Comparison of ENCODE assay signal across 21 mouse cellular contexts in the genomic region with DNA sequence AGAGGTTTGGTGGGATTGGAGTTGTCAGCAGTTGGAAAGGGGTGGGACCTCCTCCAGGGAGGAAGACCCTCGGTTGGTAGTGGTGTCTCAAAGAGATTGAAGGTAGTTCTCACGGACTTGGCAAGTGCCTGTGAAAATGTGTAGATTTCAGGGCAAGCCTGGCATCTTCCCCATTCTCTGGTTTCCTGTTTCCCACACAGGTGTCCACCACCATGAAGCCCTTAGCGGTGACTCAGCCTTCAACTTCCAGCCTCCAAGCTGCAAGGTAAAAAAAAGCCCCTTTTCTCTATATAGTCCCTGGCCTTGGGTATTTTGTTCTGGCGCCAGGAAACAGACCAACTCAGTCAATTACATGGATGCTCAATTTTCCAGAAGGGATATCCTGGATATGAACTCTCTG. TPM values are rescaled to one million over a fixed set of nuclear protein-coding genes. Genes with fewer than 3 reads are reported as not detected.
DNase-seq lines count a peak whose midpoint lies in the region; ATAC-seq and TF ChIP-seq lines count a peak whose summit lies in the region.
"Had no signal": no experiment of that assay in that cellular context is flagged by ENCODE, and none has a peak within 500 bp of the region (broad histone marks: within the 10 kb centered on the region; RNA-seq: fewer than 3 reads in every experiment).

No protein-coding gene starts in this region.

- H3K27me3 ChIP-seq in cerebellum, adult 2 months (ENCODE audit: control insufficient read depth, insufficient read depth, low read length), result no peaks in the 10 kb centered on the region
- H3K27me3 ChIP-seq: CH12.LX, Patski had no signal

- no peak for TF ChIP-seq CTCF in cerebellum, adult 2 months (IDR thresholded peaks at IDR 0.05; ENCODE audit: borderline replicate concordance, insufficient read depth, low read depth, low read length)

- peaks cover 45% of the 10 kb centered on the region for H3K4me1 ChIP-seq in cerebellum, adult 2 months (ENCODE audit: control insufficient read depth, insufficient read depth, low read length)

- DNase-seq in cerebellum, adult 9-10 months, result no peak
- peak in 1 of 2 experiments; percentile 63 for DNase-seq in cerebellum, adult 2 months
- DNase-seq in cerebellum, adult 9-11 months, result no peak
- DNase-seq in brain, adult 2 months (ENCODE audit: low read depth, low spot score), result peak; percentile 68
- DNase-seq in adrenal gland, postnatal 4 days (ENCODE audit: low spot score in 2 of 2), result no peak
- DNase-seq: adrenal gland, adult 2 months; adrenal gland, adult 8-10 months; adrenal gland, postnatal 10 days; adrenal gland, postnatal 14 days; adrenal gland, postnatal 25 days; adrenal gland, postnatal 36 days; B cell, adult 2 months; cerebellum, adult 11 months; cerebellum, adult 11-12 months; cerebellum, adult 8-10 months; cerebellum, postnatal 10 days had no signal

- H3K4me3 ChIP-seq in cerebellum, adult 2 months (replicated peaks; ENCODE audit: insufficient read depth, low read depth, low read length), result no peak overlapping the region

- WGBS in cerebellum, adult 2 months, result 27% methylated on average over 4 of the region's 4 CpGs

- 0 out of 2 replicates have a peak, but pooled peaks have one; percentile 18 for ATAC-seq in cerebellum, adult (ENCODE audit: insufficient number of reproducible peaks, low FRiP score, low TSS enrichment)
- ATAC-seq: activated CD4-positive, CD25-positive, alpha-beta regulatory T cell, adult 4 months; CD4-positive, CD25-positive, alpha-beta regulatory T cell, adult 4 months; Patski had no signal

- H3K27ac ChIP-seq in cerebellum, adult 2 months (ENCODE audit: insufficient read depth, low read length), result peak overlapping the region; percentile 14; the same call in 1 of the 2 replicates

- no peak for TF ChIP-seq POLR2A in cerebellum, adult 2 months (IDR thresholded peaks at IDR 0.05; ENCODE audit: borderline replicate concordance, insufficient read depth, low read length)

RNA-seq across cellular contexts. Expression of a gene that starts 19.8 kb away (rescaled TPM):
- polyA plus RNA-seq in cerebellum, adult 2 months (2012; rRNA removed), result 20.7 and 24.3 TPM in 2 replicates
- 10 to 100 TPM; 66.6 to 71.5 TPM for total RNA-seq in adrenal gland, postnatal 4 days (2021)

RNA-seq across cellular contexts. Expression of a gene that starts 42.8 kb away (rescaled TPM):
- polyA plus RNA-seq in cerebellum, adult 2 months (2012; rRNA removed), result 71.7 and 74.9 TPM in 2 replicates
- total RNA-seq in adrenal gland, postnatal 4 days (2021), result 100 to 1,000 TPM; 102 to 104 TPM
